11 mouse cellular contexts compared by ENCODE assay signal in genomic region chr8:3247129-3247528, GRCm38 (mm10). TPM values are rescaled to one million over a fixed set of nuclear protein-coding genes. Genes with fewer than 3 reads are reported as not detected.
DNase-seq lines count a peak whose midpoint lies in the region; ATAC-seq and TF ChIP-seq lines count a peak whose summit lies in the region.
"Had no signal": no experiment of that assay in that cellular context is flagged by ENCODE, and none has a peak within 500 bp of the region (broad histone marks: within the 10 kb centered on the region; RNA-seq: fewer than 3 reads in every experiment).

No protein-coding gene starts in this region.

- H3K9ac ChIP-seq in heart, postnatal 0 days (replicated peaks; ENCODE audit: low read depth, low read length): no peak overlapping the region
- H3K9ac ChIP-seq: forebrain, embryonic 12.5 days; limb, embryonic 13.5 days had no signal

- peak overlapping the region; percentile 73 for H3K27ac ChIP-seq in heart, postnatal 0 days (ENCODE audit: low read depth)
- H3K27ac ChIP-seq: forebrain, embryonic 12.5 days; limb, embryonic 13.5 days; midbrain, embryonic 10.5 days had no signal

- TF ChIP-seq CTCF in heart, postnatal 0 days (IDR thresholded peaks at IDR 0.05; ENCODE audit: low read depth): no peak

- no peak overlapping the region for H3K4me3 ChIP-seq in heart, postnatal 0 days (ENCODE audit: low read depth, low read length)
- H3K4me3 ChIP-seq: forebrain, embryonic 12.5 days; limb, embryonic 13.5 days; midbrain, embryonic 10.5 days had no signal

- intact Hi-C loops in left cerebral cortex, postnatal 14 days (cut with DNase I): no loop called here

- no peaks in the 10 kb centered on the region for H3K27me3 ChIP-seq in heart, postnatal 0 days (ENCODE audit: control insufficient read depth, insufficient read depth, low read length)
- H3K27me3 ChIP-seq: forebrain, embryonic 12.5 days; limb, embryonic 13.5 days had no signal

- DNase-seq in gastrocnemius, adult 8-10 months (ENCODE audit: low spot score in 2 of 2): peak; percentile 22 to 38
- no peak for DNase-seq in gastrocnemius, postnatal 4 days (ENCODE audit: low spot score in 2 of 2)
- DNase-seq in thymus, postnatal 0 days (ENCODE audit: low spot score): peak; percentile 13
- DNase-seq in thymus, postnatal 36 days: no peak
- DNase-seq in heart, postnatal 0 days (ENCODE audit: low spot score): peak; percentile 76
- DNase-seq in retina, embryonic 14.5 days (ENCODE audit: low spot score): no peak
- DNase-seq in left cerebral cortex, postnatal 14 days (ENCODE audit: low spot score in 2 of 2): no peak

- ATAC-seq in heart, postnatal 0 days (ENCODE audit: insufficient read depth, low read depth): peak; percentile 87
- ATAC-seq in megakaryocyte-erythroid progenitor cell, adult 5-6 weeks (replicated peaks; ENCODE audit: low FRiP score, low TSS enrichment, poor library complexity, severe bottlenecking): no peak

- no peak overlapping the region for H3K4me2 ChIP-seq in heart, postnatal 0 days (ENCODE audit: low read depth, low read length)
- H3K4me2 ChIP-seq: forebrain, embryonic 12.5 days; limb, embryonic 13.5 days had no signal

- H3K36me3 ChIP-seq in heart, postnatal 0 days (replicated peaks; ENCODE audit: control insufficient read depth, insufficient read depth, low read length): peaks cover 24% of the 10 kb centered on the region; the same call in 1 of the 2 replicates

- no peak for TF ChIP-seq EP300 in heart, postnatal 0 days (IDR thresholded peaks at IDR 0.05; ENCODE audit: low read depth)

- H3K4me1 ChIP-seq in heart, postnatal 0 days (ENCODE audit: control insufficient read depth, insufficient read depth): peaks cover 6% of the 10 kb centered on the region; the same call in 1 of the 2 replicates
- H3K4me1 ChIP-seq: forebrain, embryonic 12.5 days; limb, embryonic 13.5 days; midbrain, embryonic 10.5 days had no signal

- WGBS in heart, postnatal 0 days: 46% methylated on average over 1 of the region's 1 CpGs

- H3K9me3 ChIP-seq in heart, postnatal 0 days (replicated peaks; ENCODE audit: control insufficient read depth, low read length): no peaks in the 10 kb centered on the region
- H3K9me3 ChIP-seq: forebrain, embryonic 12.5 days; limb, embryonic 13.5 days had no signal

RNA-seq across cellular contexts. Expression of gene Insr, which starts 32.3 kb away (rescaled TPM):
- 10 to 100 TPM; 60.4 to 66.9 (median 64.0) TPM for total RNA-seq in gastrocnemius, adult 8-10 months (2022)
- 10 to 100 TPM; 71.0 to 73.6 TPM for total RNA-seq in gastrocnemius, postnatal 4 days (2021)
- 17.3 and 24.4 TPM in 2 replicates for polyA plus RNA-seq in thymus, postnatal 0 days (2015; fragmentation: Nextera tagmentation; extraction: Ambion mirVana)
- 82.7 and 125 TPM in 2 replicates for total RNA-seq in heart, postnatal 0 days (2014; rRNA removed; ENCODE audit: low replicate concordance)
- polyA plus RNA-seq in heart, postnatal 0 days (2015; fragmentation: Nextera tagmentation; extraction: Ambion mirVana): 50.2 and 51.4 TPM in 2 replicates
- 14.1 and 24.9 TPM in 2 replicates for total RNA-seq in megakaryocyte-erythroid progenitor cell, adult 5-6 weeks (2014; fragmentation: Nextera tagmentation)
- 6.1 and 11.5 TPM in 2 replicates for total RNA-seq in megakaryocyte-erythroid progenitor cell, adult 5-6 weeks (2017)
- total RNA-seq in left cerebral cortex, postnatal 14 days (2021): 10 to 100 TPM; 45.3 to 48.9 TPM

Comparison
In these comparisons a context has a peak if more than half of its experiments do, and no peak if none do; other contexts are left out.
1. DNase-seq: peak in gastrocnemius, adult 8-10 months (2 of 2), thymus, postnatal 0 days (single experiment) and heart, postnatal 0 days (single experiment); none in gastrocnemius, postnatal 4 days (0 of 2), thymus, postnatal 36 days (0 of 2), retina, embryonic 14.5 days (single experiment) and left cerebral cortex, postnatal 14 days (0 of 2).